8 mouse cellular contexts compared by ENCODE assay signal in genomic region chr2:168205681-168206631, GRCm38 (mm10). TPM values are rescaled to one million over a fixed set of nuclear protein-coding genes. Genes with fewer than 3 reads are reported as not detected.
DNase-seq lines count a peak whose midpoint lies in the region; ATAC-seq and TF ChIP-seq lines count a peak whose summit lies in the region.

No protein-coding gene starts in this region.

- peak overlapping the region; percentile 69 for H3K4me2 ChIP-seq in embryonic facial prominence, embryonic 11.5 days (ENCODE audit: low read depth, low read length)
- H3K4me2 ChIP-seq in heart, postnatal 0 days (ENCODE audit: low read depth, low read length), result peak overlapping the region; percentile 85

- no peaks in the 10 kb centered on the region for H3K27me3 ChIP-seq in E14TG2a.4 (ENCODE audit: insufficient read depth, low read length)
- H3K27me3 ChIP-seq in embryonic facial prominence, embryonic 11.5 days (ENCODE audit: control insufficient read depth, insufficient read depth, low read length), result no peaks in the 10 kb centered on the region
- no peaks in the 10 kb centered on the region for H3K27me3 ChIP-seq in heart, postnatal 0 days (ENCODE audit: control insufficient read depth, insufficient read depth, low read length)
- H3K27me3 ChIP-seq in small intestine, adult 2 months (ENCODE audit: control insufficient read depth, insufficient read depth, low read length), result no peaks in the 10 kb centered on the region

- H3K4me3 ChIP-seq in E14TG2a.4 (replicated peaks; ENCODE audit: low read length), result peak overlapping the region; percentile 89
- H3K4me3 ChIP-seq in embryonic facial prominence, embryonic 11.5 days (ENCODE audit: low read depth, low read length), result peak overlapping the region; percentile 82
- peak overlapping the region; percentile 92 for H3K4me3 ChIP-seq in heart, postnatal 0 days (ENCODE audit: low read depth, low read length)
- H3K4me3 ChIP-seq in layer of hippocampus, adult 2 months, result peak overlapping the region; percentile 79
- H3K4me3 ChIP-seq in small intestine, adult 2 months (ENCODE audit: low read depth, low read length), result peak overlapping the region; percentile 84

- WGBS in embryonic facial prominence, embryonic 11.5 days, result under 1% methylated on average over 43 of the region's 49 CpGs
- WGBS in heart, postnatal 0 days, result under 1% methylated on average over 42 of the region's 49 CpGs
- under 1% methylated on average over 49 of the region's 49 CpGs for WGBS in small intestine, adult 2 months

- TF ChIP-seq CTCF in E14TG2a.4 (conservative IDR thresholded peaks at IDR 0.05; ENCODE audit: low read length), result no peak
- no peak for TF ChIP-seq CTCF in heart, postnatal 0 days (IDR thresholded peaks at IDR 0.05; ENCODE audit: low read depth)
- TF ChIP-seq CTCF in layer of hippocampus, adult 2 months (conservative IDR thresholded peaks at IDR 0.05), result no peak
- TF ChIP-seq CTCF in small intestine, adult 2 months (IDR thresholded peaks at IDR 0.05; ENCODE audit: extremely low read depth, insufficient read length, insufficient replicate concordance, low read depth, low read length), result no peak

- peaks cover 53% of the 10 kb centered on the region for H3K4me1 ChIP-seq in E14TG2a.4 (replicated peaks; ENCODE audit: low read depth, low read length)
- no peaks in the 10 kb centered on the region; the same call in 1 of the 2 replicates for H3K4me1 ChIP-seq in embryonic facial prominence, embryonic 11.5 days (ENCODE audit: control insufficient read depth, insufficient read depth, low read length)
- H3K4me1 ChIP-seq in heart, postnatal 0 days (ENCODE audit: control insufficient read depth, insufficient read depth), result peaks cover 18% of the 10 kb centered on the region
- peaks cover 16% of the 10 kb centered on the region for H3K4me1 ChIP-seq in small intestine, adult 2 months (ENCODE audit: control insufficient read depth, insufficient read depth, insufficient read length, low read length)

- no peak for TF ChIP-seq POLR2A in small intestine, adult 2 months (IDR thresholded peaks at IDR 0.05; ENCODE audit: low read depth, low read length)

- peak overlapping the region; percentile 100 for H3K9ac ChIP-seq in embryonic facial prominence, embryonic 11.5 days (replicated peaks; ENCODE audit: low read length)
- H3K9ac ChIP-seq in heart, postnatal 0 days (replicated peaks; ENCODE audit: low read depth, low read length), result peak overlapping the region; percentile 99

- peak overlapping the region; percentile 99 for H3K27ac ChIP-seq in embryonic facial prominence, embryonic 11.5 days (replicated peaks; ENCODE audit: low read depth, low read length)
- peak overlapping the region; percentile 98 for H3K27ac ChIP-seq in heart, postnatal 0 days (ENCODE audit: low read depth)
- H3K27ac ChIP-seq in layer of hippocampus, adult 2 months, result peak overlapping the region; percentile 100
- H3K27ac ChIP-seq in small intestine, adult 2 months (ENCODE audit: insufficient read depth, low read depth, low read length), result peak overlapping the region; percentile 74

- DNase-seq in ZHBTc4 (ENCODE audit: low read depth, low spot score), result peak; percentile 58
- peak; percentile 39 for DNase-seq in embryonic facial prominence, embryonic 11.5 days (ENCODE audit: low spot score)
- DNase-seq in heart, postnatal 0 days (ENCODE audit: low spot score), result no peak
- DNase-seq in layer of hippocampus, adult 2 months (ENCODE audit: low spot score in 2 of 2), result peak in 1 of 2 experiments; percentile 37
- peak; percentile 14 for DNase-seq in lung, postnatal 14 days

- ATAC-seq in embryonic facial prominence, embryonic 11.5 days (replicated peaks; ENCODE audit: insufficient number of reproducible peaks, low FRiP score, low TSS enrichment, low read depth), result peak; percentile 27
- peak; percentile 8; the same call in 1 of the 2 replicates for ATAC-seq in heart, postnatal 0 days (ENCODE audit: insufficient read depth, low read depth)
- no peak for ATAC-seq in granulocyte monocyte progenitor cell, adult 5-6 weeks (replicated peaks; ENCODE audit: poor library complexity, severe bottlenecking)

- no peaks in the 10 kb centered on the region for H3K9me3 ChIP-seq in E14TG2a.4 (ENCODE audit: low read length)
- H3K9me3 ChIP-seq in embryonic facial prominence, embryonic 11.5 days (replicated peaks; ENCODE audit: control insufficient read depth, low read length), result no peaks in the 10 kb centered on the region
- H3K9me3 ChIP-seq in heart, postnatal 0 days (replicated peaks; ENCODE audit: control insufficient read depth, low read length), result no peaks in the 10 kb centered on the region

- TF ChIP-seq EP300 in heart, postnatal 0 days (IDR thresholded peaks at IDR 0.05; ENCODE audit: low read depth), result no peak

- H3K36me3 ChIP-seq in E14TG2a.4 (ENCODE audit: insufficient read depth, low read length), result peaks cover 72% of the 10 kb centered on the region
- peaks cover 7% of the 10 kb centered on the region for H3K36me3 ChIP-seq in embryonic facial prominence, embryonic 11.5 days (replicated peaks; ENCODE audit: control insufficient read depth, insufficient read depth, low read depth, low read length)
- peaks cover 24% of the 10 kb centered on the region for H3K36me3 ChIP-seq in heart, postnatal 0 days (replicated peaks; ENCODE audit: control insufficient read depth, insufficient read depth, low read length)
- H3K36me3 ChIP-seq in small intestine, adult 2 months (ENCODE audit: control insufficient read depth, insufficient read depth, low read length), result peaks cover 16% of the 10 kb centered on the region

RNA-seq across cellular contexts. Expression of gene Adnp, which starts 1.0 kb away (rescaled TPM):
- polyA plus RNA-seq in embryonic facial prominence, embryonic 11.5 days (2014; fragmentation: Nextera tagmentation; extraction: Ambion mirVana), result 3.3 and 10.1 TPM in 2 replicates
- 11.2 and 28.2 TPM in 2 replicates for total RNA-seq in heart, postnatal 0 days (2014; rRNA removed; ENCODE audit: low replicate concordance)
- 1.4 and 2.4 TPM in 2 replicates for polyA plus RNA-seq in heart, postnatal 0 days (2015; fragmentation: Nextera tagmentation; extraction: Ambion mirVana)
- 10 to 100 TPM; 90.5 to 96.3 TPM for total RNA-seq in layer of hippocampus, adult 2 months (2021)
- polyA plus RNA-seq in small intestine, adult 2 months (2012; rRNA removed), result 6.4 and 12.9 TPM in 2 replicates
- total RNA-seq in granulocyte monocyte progenitor cell, adult 5-6 weeks (2014; fragmentation: Nextera tagmentation), result 28.7 and 36.3 TPM in 2 replicates
- 0.95 and 4.7 TPM in 2 replicates for total RNA-seq in granulocyte monocyte progenitor cell, adult 5-6 weeks (2017)

RNA-seq across cellular contexts. Expression of gene Gm20716, which starts 24.2 kb away (rescaled TPM):
- 27.1 and 27.2 TPM in 2 replicates for polyA plus RNA-seq in embryonic facial prominence, embryonic 11.5 days (2014; fragmentation: Nextera tagmentation; extraction: Ambion mirVana)
- 14.2 and 19.2 TPM in 2 replicates for total RNA-seq in heart, postnatal 0 days (2014; rRNA removed; ENCODE audit: low replicate concordance)
- polyA plus RNA-seq in heart, postnatal 0 days (2015; fragmentation: Nextera tagmentation; extraction: Ambion mirVana), result 7.5 and 9.2 TPM in 2 replicates
- total RNA-seq in layer of hippocampus, adult 2 months (2021), result 10 to 100 TPM; 29.4 to 34.4 TPM
- polyA plus RNA-seq in small intestine, adult 2 months (2012; rRNA removed), result not detected in 2 replicates
- total RNA-seq in granulocyte monocyte progenitor cell, adult 5-6 weeks (2014; fragmentation: Nextera tagmentation), result 36.9 and 50.4 TPM in 2 replicates
- 38.6 and 39.8 TPM in 2 replicates for total RNA-seq in granulocyte monocyte progenitor cell, adult 5-6 weeks (2017)

RNA-seq across cellular contexts. Expression of gene Dpm1, which starts 24.4 kb away (rescaled TPM):
- polyA plus RNA-seq in embryonic facial prominence, embryonic 11.5 days (2014; fragmentation: Nextera tagmentation; extraction: Ambion mirVana), result 69.2 and 78.5 TPM in 2 replicates
- total RNA-seq in heart, postnatal 0 days (2014; rRNA removed; ENCODE audit: low replicate concordance), result 108 and 163 TPM in 2 replicates
- 141 and 151 TPM in 2 replicates for polyA plus RNA-seq in heart, postnatal 0 days (2015; fragmentation: Nextera tagmentation; extraction: Ambion mirVana)
- 10 to 100 TPM; 56.9 to 69.9 TPM for total RNA-seq in layer of hippocampus, adult 2 months (2021)
- 12.9 and 26.2 TPM in 2 replicates for polyA plus RNA-seq in small intestine, adult 2 months (2012; rRNA removed)
- total RNA-seq in granulocyte monocyte progenitor cell, adult 5-6 weeks (2014; fragmentation: Nextera tagmentation), result 54.1 and 58.0 TPM in 2 replicates
- total RNA-seq in granulocyte monocyte progenitor cell, adult 5-6 weeks (2017), result 46.7 and 54.9 TPM in 2 replicates

RNA-seq across cellular contexts. Expression of gene Mocs3, which starts 24.5 kb away (rescaled TPM):
- polyA plus RNA-seq in embryonic facial prominence, embryonic 11.5 days (2014; fragmentation: Nextera tagmentation; extraction: Ambion mirVana), result 7.6 and 8.4 TPM in 2 replicates
- total RNA-seq in heart, postnatal 0 days (2014; rRNA removed; ENCODE audit: low replicate concordance), result 6.0 and 22.2 TPM in 2 replicates
- 3.8 and 4.7 TPM in 2 replicates for polyA plus RNA-seq in heart, postnatal 0 days (2015; fragmentation: Nextera tagmentation; extraction: Ambion mirVana)
- total RNA-seq in layer of hippocampus, adult 2 months (2021), result 10 to 100 TPM; 20.7 to 20.9 TPM
- polyA plus RNA-seq in small intestine, adult 2 months (2012; rRNA removed), result 31.2 and 47.1 TPM in 2 replicates
- 4.1 and 6.0 TPM in 2 replicates for total RNA-seq in granulocyte monocyte progenitor cell, adult 5-6 weeks (2014; fragmentation: Nextera tagmentation)
- total RNA-seq in granulocyte monocyte progenitor cell, adult 5-6 weeks (2017), result 3.2 and 3.7 TPM in 2 replicates
